Mouse (Mus musculus): ENCODE results near the gene Samd3.

The Samd3 gene

GRCm38 (mm10) chr10:26229488-26229887 lies at the start of gene Samd3:
Gene Samd3 (plus strand): TSS chr10:26229707.
- no peak for DNase-seq

DNA sequence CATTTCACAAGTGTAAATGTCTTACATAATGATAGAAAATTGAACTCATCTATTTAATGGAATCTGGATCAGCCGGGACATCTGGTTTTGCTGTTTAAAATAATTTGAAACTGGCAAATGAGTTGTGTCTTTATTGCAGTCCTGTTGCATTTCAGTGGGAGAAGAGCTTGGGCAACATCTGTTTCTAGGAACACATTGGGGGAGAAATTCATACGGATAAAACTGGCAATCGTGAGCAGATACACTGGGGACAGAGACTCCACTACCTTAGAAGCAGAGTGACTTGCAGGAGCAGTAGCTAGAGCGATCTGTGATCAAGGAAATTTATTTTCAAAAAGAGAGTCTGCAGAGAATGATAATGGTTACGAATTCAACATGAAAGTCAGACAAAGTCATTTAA lies 44.2 kb upstream of the Samd3 start:
- DNase-seq = no peak

DNA sequence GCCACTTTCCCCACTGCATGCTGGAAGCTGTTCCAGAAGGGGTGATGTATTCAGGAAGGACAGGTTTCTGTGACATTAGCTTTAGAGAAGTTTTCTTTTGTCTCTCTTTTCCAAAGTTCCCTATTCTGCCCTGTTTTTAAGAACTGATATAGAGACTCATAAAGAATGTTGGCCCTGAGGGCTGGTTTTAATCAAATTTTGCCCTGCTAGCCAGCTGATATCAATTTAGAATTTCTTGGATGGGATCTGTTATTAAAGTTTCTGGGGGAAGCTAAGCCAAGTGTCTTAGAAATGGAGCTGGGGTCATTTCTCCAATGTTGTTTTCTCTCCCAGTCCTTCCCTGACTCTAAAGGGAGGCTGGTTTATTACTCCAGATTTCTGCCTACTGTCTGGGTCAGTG lies 38.7 kb upstream of the Samd3 start:
- DNase-seq = no peak

DNA sequence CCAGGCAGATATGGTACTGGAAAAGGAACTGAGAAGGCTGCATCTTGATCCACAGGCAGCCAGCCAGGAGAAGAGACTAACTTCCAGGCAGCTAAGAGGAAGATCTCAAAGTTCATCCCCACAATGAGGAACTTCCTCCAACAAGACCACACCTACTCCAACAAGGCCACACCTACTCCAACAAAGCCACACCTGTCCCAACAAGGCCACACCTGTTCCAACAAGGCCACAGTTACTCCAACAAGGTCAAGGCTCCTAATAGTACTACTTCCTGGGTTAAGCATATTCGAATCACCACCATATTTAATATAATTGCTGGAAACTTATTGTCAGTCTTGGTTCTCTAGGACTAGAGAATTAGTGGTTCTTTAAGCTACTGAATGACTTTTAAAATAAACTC lies 34.6 kb upstream of the Samd3 start:
- no peak for DNase-seq

GRCm38 (mm10) chr10:26202708-26203368 lies 26.7 kb upstream of the Samd3 start:
- no peak for DNase-seq

- no peak for DNase-seq
These were observed 8.8 kb upstream of the Samd3 start for GRCm38 (mm10) chr10:26220729-26221128.

- no peak for DNase-seq
These were observed 3.3 kb upstream of the Samd3 start for GRCm38 (mm10) chr10:26226241-26226640.

GRCm38 (mm10) chr10:26226734-26227133 lies 2.8 kb upstream of the Samd3 start:
- no peak for DNase-seq

- DNase-seq = no peak
These were observed 1.3 kb upstream of the Samd3 start for GRCm38 (mm10) chr10:26228187-26228586.

DNA sequence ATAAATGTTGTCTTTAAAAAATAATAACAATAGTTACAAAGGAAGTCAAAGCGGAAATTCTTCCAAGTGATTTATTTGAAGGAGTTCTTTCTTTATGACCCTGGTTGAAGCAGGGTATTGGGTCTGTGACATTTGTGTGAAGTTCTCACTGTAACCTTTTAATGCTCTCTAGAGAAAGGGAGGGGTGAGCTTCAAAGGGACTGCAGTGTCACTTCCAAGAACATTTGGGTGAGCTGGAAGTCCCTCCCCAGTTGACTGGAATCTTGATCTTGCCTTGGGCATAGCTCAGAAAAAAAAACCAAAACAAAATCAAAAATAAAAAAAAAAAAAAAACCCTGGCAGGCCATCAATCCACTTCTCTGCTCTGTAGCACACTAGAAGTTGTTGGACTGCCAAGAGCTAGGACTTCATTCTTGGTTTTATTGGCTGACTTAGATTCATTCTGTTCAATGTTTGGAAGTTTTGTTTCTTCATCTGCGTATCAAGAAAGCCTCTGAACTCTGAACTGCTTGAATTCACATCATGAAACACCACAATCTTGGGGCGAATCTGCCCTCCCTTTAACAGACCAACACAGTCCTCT lies 2.7 kb downstream of the Samd3 start:
- no peak for DNase-seq

DNA sequence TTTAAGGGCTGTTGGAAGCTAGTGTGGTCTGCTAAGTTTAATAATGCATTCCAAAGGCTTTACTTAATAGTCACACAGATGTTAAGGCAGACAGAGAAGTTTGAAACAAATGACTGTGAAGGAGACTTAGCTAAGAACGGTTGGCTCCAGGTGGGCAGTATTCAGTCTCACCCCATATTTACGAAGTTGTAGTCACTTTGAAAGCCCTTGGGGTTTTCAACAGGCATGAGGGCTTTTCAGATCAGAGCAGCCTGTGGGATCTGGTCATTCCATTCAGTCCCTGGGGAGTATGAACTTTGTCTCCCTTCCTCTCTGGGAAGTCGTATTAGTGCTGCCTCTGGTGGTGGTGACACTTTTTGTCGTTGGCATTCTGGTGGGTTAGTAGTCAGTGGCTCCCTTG lies 9.1 kb downstream of the Samd3 start:
- no peak for DNase-seq

- no peak for DNase-seq
These were observed 9.6 kb downstream of the Samd3 start for GRCm38 (mm10) chr10:26239090-26239489.

GRCm38 (mm10) chr10:26243203-26243602 lies 13.7 kb downstream of the Samd3 start:
- DNase-seq = no peak

DNA sequence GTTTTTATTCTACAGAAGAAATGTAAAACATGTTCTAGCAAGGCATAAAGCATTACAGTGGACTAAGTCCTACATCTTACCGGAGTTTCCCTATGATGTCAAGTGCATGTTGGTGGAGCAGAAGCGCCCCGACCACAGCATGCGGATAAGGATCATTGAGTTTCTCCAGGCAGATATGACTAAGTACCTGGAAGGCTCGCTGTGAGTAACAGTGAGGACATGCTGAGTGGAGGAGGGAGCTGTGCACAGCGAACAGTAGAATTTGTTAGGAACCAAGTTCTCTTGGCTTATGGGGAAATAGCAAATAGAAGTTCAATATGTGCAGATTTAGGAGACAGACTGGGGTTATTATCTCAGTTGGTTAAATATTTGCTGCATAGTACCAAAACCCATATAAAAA lies 15.0 kb downstream of the Samd3 start:
- DNase-seq = no peak

DNA sequence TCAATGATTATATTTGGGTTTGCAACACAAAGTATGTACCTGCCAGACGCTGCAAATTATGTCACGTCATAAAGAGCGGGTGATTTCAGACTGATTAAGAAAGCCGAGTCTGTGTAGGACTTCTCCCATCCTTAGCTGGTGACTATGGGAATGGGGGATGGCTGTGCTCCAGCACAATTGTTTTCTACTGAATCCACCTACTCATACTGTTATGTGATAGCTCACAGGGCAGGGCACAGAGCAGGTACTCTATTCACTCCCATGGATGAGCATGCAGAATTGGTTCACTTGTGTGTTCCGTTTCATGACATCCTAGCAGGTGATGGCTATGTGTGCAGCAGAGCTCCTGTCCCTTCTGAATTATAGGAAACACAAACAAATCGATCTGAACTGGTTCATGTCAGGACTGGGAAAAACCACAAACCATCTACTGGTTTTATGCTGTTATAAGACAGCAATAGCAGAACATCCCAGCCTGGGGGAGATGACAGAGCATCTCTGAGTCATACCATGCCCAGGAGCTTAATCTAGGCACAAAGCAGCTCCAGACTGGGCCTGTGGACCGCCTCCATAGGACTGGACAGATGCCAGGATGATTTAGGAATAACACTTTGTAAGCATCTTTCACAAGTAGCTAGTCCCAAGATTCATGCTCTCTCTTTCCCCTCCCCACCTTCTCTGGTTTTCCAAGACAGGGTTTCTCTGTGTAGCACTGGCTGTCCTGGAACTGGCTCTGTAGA lies 20.1 kb downstream of the Samd3 start:
- DNase-seq = no peak

DNA sequence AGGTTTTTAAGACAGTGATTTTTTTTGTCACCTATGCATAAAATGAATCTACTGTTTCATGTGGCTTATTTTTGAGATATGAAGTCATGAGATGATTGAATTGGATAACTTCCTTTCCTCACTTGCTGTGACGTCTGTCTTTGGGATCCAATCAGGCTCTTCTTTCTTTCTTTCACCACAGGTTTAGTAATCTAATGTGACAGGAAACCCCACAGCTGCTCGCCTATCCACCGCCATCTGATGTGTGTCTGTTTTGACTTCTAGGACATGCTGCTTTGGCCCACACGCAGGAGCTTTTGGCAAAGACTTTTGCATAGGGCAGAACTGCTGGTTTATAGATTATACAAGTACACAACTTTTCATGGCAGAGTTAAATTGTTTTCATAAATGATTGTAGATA lies 30.4 kb downstream of the Samd3 start:
- no peak for DNase-seq

DNA sequence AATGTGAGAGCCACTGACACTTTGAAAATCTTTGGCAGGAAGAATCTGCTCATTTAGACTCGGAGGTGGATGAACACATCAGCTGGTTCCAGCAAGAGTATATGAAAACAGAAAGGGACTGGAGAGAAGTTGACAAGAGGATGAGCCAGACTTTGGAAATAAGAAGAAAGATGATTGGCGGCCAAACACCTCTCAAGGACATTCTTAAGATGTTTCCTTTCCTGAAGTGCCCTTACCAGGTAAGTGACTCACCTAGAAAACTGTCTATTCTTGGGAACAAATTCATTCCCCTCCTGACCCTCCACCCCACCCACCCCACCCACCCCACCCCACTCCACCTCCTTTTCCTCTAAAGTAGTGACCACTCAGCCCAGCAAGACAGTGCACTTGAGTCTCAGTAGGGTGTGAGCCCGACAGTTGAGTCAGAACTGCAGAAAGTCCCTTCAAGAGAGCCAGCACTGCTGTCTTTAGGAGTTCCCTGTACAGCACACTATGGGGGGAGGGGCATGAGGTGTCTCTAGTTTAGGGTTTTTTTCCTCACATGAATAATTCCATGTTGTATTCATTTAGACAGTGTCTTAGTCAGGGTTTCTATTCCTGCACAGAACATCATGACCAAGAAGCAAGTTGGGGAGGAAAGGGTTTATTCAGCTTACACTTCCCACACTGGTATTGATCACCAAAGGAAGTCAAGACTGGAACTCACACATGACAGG lies 34.4 kb downstream of the Samd3 start:
- no peak for DNase-seq

GRCm38 (mm10) chr10:26275414-26275813 lies 45.9 kb downstream of the Samd3 start:
- DNase-seq = no peak

- DNase-seq = no peak
These were observed 50.5 kb downstream of the Samd3 start for GRCm38 (mm10) chr10:26280009-26280408.

DNA sequence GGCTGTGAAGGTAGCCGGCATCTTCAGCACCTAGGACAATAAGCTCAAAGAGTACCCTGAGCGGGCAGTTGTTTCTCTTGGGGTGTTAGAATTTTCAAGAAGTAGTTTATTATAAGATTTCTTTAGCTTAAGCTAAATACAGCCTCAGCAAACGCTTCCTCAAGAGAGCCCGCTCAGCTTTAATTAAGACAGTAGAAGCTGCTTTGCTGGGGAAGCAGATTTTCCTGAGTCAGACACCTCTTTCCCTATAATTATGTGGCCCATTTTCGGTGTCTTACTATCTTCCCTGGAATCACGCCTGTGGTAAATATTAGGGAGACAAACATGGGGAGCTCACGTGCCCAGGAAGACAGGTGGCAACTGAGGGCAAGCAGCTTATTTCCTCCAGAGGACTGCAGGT lies 57.6 kb downstream of the Samd3 start:
- no peak for DNase-seq

- DNase-seq = no peak
These were observed 67.7 kb downstream of the Samd3 start for GRCm38 (mm10) chr10:26297200-26297599.

DNA sequence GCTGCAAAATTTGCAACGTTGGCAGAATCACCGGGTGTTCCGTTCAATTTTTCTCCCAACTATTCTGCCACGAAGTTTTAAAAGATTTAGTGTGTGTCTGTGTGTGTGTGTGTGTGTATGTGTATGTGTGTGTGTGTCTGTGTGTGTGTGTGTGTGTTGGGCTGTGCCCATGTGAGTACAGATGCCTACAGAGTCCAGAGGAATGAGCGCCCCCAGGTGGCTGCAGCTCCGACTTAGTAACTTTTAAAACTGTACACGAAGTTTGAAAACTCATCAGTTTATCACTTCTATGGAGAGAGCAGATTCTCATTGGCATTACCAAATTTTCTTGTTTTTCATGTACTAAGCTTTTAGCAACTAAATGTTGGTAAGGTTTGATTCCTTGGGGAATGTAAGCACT lies 68.1 kb downstream of the Samd3 start:
- no peak for DNase-seq

DNA sequence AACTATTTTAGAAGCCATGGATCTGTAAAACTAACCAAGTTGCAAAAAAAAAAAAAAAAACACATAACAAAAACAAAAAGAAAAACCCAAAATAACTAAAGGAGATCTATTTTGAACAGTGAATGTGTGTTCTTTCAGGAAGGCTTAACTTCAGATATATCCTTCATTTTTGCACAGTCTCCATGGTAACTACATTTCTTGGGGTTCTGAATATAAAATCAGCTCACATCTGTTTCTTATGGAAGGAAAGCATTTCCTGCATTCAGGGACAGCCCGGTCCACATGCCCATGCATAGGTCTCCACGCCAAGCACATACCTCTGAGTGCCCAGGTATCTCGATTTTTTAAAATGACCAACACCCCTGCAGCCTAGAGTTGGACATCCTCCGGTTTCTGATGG lies 72.8 kb downstream of the Samd3 start:
- DNase-seq = no peak

DNA sequence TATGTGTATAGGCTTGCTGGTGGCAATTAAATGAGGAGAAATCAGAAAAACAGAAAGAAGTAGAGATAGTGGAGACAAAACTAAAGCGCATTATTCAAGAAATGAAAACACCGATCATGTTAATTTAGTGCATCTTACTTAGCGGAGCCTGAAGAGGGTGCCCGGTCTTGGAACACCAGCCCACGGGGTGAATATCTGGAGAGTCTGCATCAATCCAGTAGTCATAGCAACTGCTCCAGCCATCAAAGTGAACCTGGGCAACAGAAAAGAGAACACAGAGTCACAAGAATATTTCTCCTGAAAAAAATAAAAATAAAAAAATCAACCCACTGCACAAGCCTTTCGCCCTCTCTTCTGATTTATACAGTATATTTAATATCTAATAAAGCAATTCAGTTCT lies 74.0 kb downstream of the Samd3 start:
- DNase-seq = no peak

Data from B cell, adult 2 months (primary cell).